Mouse (Mus musculus) skeletal muscle tissue, adult 2 months (tissue): ENCODE data around the gene Sgsm2.
A peak's percentile ranks its signal among the peaks of the same experiment; 100 is the strongest.

Source experiments
- DNase-seq: peaks from one replicate; pipeline ENCODE4 v3.0.0-alpha.2; 2012; ENCODE audit warnings: low read depth, low spot score

Gene Sgsm2

GRCm38 (mm10) chr11:74841366-74841765 lies 55.5 kb downstream of the Sgsm2 start:
- DNase-seq, result no peak

GRCm38 (mm10) chr11:74840739-74841138 lies 56.1 kb downstream of the Sgsm2 start:
- no peak for DNase-seq

- no peak for DNase-seq
Observed at GRCm38 (mm10) chr11:74839860-74840715, 56.8 kb downstream of the Sgsm2 start.

GRCm38 (mm10) chr11:74838971-74839370 lies 57.9 kb downstream of the Sgsm2 start:
- peak; percentile 84 for DNase-seq

GRCm38 (mm10) chr11:74838441-74838840 lies 58.4 kb downstream of the Sgsm2 start:
- DNase-seq, result peak; percentile 95

- peak; percentile 96 for DNase-seq
Observed at GRCm38 (mm10) chr11:74837694-74838431, 59.0 kb downstream of the Sgsm2 start.

- DNase-seq, result no peak
Observed at GRCm38 (mm10) chr11:74837056-74837693, 59.7 kb downstream of the Sgsm2 start.

GRCm38 (mm10) chr11:74836225-74837055 lies 60.4 kb downstream of the Sgsm2 start:
- DNase-seq, result no peak

- DNase-seq, result no peak
Observed at GRCm38 (mm10) chr11:74835593-74836224, 61.2 kb downstream of the Sgsm2 start.

- DNase-seq, result no peak
Observed at GRCm38 (mm10) chr11:74834650-74835277, 62.1 kb downstream of the Sgsm2 start.

GRCm38 (mm10) chr11:74834359-74834638 lies 62.6 kb downstream of the Sgsm2 start:
- DNase-seq, result no peak

GRCm38 (mm10) chr11:74833536-74834358 lies 63.1 kb downstream of the Sgsm2 start:
- DNase-seq, result no peak

GRCm38 (mm10) chr11:74832503-74833143 lies 64.2 kb downstream of the Sgsm2 start:
- DNase-seq, result no peak

GRCm38 (mm10) chr11:74831606-74832451 lies 65.0 kb downstream of the Sgsm2 start:
- DNase-seq, result peak; percentile 99

GRCm38 (mm10) chr11:74831191-74831605 lies 65.7 kb downstream of the Sgsm2 start:
- no peak for DNase-seq

- DNase-seq, result peak; percentile 99
Observed at GRCm38 (mm10) chr11:74830256-74831161, 66.4 kb downstream of the Sgsm2 start, which contains the start of gene Mnt. Gene Mnt, plus strand, starts transcription at chr11:74830920.

- DNase-seq, result peak; percentile 76
Observed at GRCm38 (mm10) chr11:74829812-74830211, 67.0 kb downstream of the Sgsm2 start.
